ENCODE assay signal across 11 mouse cellular contexts in genomic region chr1:152682368-152683194, GRCm38 (mm10).
DNase-seq lines count a peak whose midpoint lies in the region; ATAC-seq and TF ChIP-seq lines count a peak whose summit lies in the region.
"Had no signal": no experiment of that assay in that cellular context is flagged by ENCODE, and none has a peak within 500 bp of the region (broad histone marks: within the 10 kb centered on the region; RNA-seq: fewer than 3 reads in every experiment).

No protein-coding gene starts in this region.

- H3K27ac ChIP-seq in neural tube, embryonic 14.5 days (ENCODE audit: low read depth, low read length), result 0 out of 2 replicates have a peak overlapping the region, but pooled peaks have one; percentile 39
- H3K27ac ChIP-seq in heart, embryonic 11.5 days (ENCODE audit: low read depth, low read length), result peak overlapping the region; percentile 90
- H3K27ac ChIP-seq in kidney, postnatal 0 days, result peak overlapping the region; percentile 68
- no peak overlapping the region for H3K27ac ChIP-seq in midbrain, embryonic 13.5 days

- no peak for DNase-seq in neural tube, embryonic 10.5 days (ENCODE audit: extremely low spot score, low spot score)
- peak; percentile 50 for DNase-seq in kidney, postnatal 0 days (ENCODE audit: low spot score)
- DNase-seq in testis, postnatal 14 days (ENCODE audit: low spot score), result peak; percentile 16
- no peak for DNase-seq in cerebellum, postnatal 14 days
- DNase-seq in ovary, adult 18-20 months (ENCODE audit: low spot score), result no peak
- DNase-seq: cerebellum, postnatal 36 days had no signal

- TF ChIP-seq CTCF in kidney, postnatal 0 days (IDR thresholded peaks at IDR 0.05; ENCODE audit: low read depth), result no peak

- H3K4me2 ChIP-seq in neural tube, embryonic 14.5 days (ENCODE audit: low read depth, low read length), result no peak overlapping the region
- peak overlapping the region; percentile 6; the same call in 1 of the 2 replicates for H3K4me2 ChIP-seq in heart, embryonic 11.5 days
- no peak overlapping the region for H3K4me2 ChIP-seq in kidney, postnatal 0 days (ENCODE audit: low read length)
- no peak overlapping the region for H3K4me2 ChIP-seq in midbrain, embryonic 13.5 days (replicated peaks)

- H3K9ac ChIP-seq in neural tube, embryonic 14.5 days (replicated peaks; ENCODE audit: low read depth, low read length), result no peak overlapping the region
- H3K9ac ChIP-seq in heart, embryonic 11.5 days (ENCODE audit: low read depth, low read length), result no peak overlapping the region
- no peak overlapping the region for H3K9ac ChIP-seq in kidney, postnatal 0 days (ENCODE audit: low read depth, low read length)
- no peak overlapping the region for H3K9ac ChIP-seq in midbrain, embryonic 13.5 days (replicated peaks)

- peaks cover 6% of the 10 kb centered on the region; the same call in 1 of the 2 replicates for H3K4me1 ChIP-seq in neural tube, embryonic 14.5 days (ENCODE audit: control insufficient read depth, insufficient read depth, low read length)
- H3K4me1 ChIP-seq in heart, embryonic 11.5 days (ENCODE audit: control insufficient read depth, insufficient read depth, low read length), result peaks cover 53% of the 10 kb centered on the region
- 0 out of 2 replicates have a peak, but pooled peaks cover 7% of the 10 kb centered on the region for H3K4me1 ChIP-seq in kidney, postnatal 0 days (replicated peaks; ENCODE audit: insufficient read depth, low read length)
- peaks cover 6% of the 10 kb centered on the region for H3K4me1 ChIP-seq in midbrain, embryonic 13.5 days (replicated peaks)
- H3K4me1 ChIP-seq: megakaryocyte, embryonic 14.5 days had no signal

- H3K27me3 ChIP-seq in neural tube, embryonic 14.5 days (ENCODE audit: control insufficient read depth, insufficient read depth, low read length), result no peaks in the 10 kb centered on the region
- no peaks in the 10 kb centered on the region for H3K27me3 ChIP-seq in heart, embryonic 11.5 days (ENCODE audit: control insufficient read depth, insufficient read depth, low read length)
- H3K27me3 ChIP-seq in kidney, postnatal 0 days (ENCODE audit: insufficient read depth, low read length), result no peaks in the 10 kb centered on the region
- no peaks in the 10 kb centered on the region for H3K27me3 ChIP-seq in midbrain, embryonic 13.5 days

- WGBS in neural tube, embryonic 14.5 days, result 66% methylated on average over 11 of the region's 11 CpGs
- WGBS in heart, embryonic 11.5 days (ENCODE audit: insufficient replicate concordance), result 29% methylated on average over 11 of the region's 11 CpGs
- 42% methylated on average over 11 of the region's 11 CpGs for WGBS in kidney, postnatal 0 days
- 81% methylated on average over 11 of the region's 11 CpGs for WGBS in midbrain, embryonic 13.5 days

- H3K4me3 ChIP-seq in neural tube, embryonic 14.5 days (ENCODE audit: low read depth, low read length), result no peak overlapping the region
- H3K4me3 ChIP-seq in heart, embryonic 11.5 days (ENCODE audit: low read depth, low read length), result no peak overlapping the region
- H3K4me3 ChIP-seq in kidney, postnatal 0 days (replicated peaks; ENCODE audit: low read depth, low read length), result no peak overlapping the region
- H3K4me3 ChIP-seq in midbrain, embryonic 13.5 days (replicated peaks), result no peak overlapping the region
- H3K4me3 ChIP-seq: megakaryocyte, embryonic 14.5 days had no signal

- H3K9me3 ChIP-seq in neural tube, embryonic 14.5 days (ENCODE audit: control insufficient read depth, low read length), result no peaks in the 10 kb centered on the region
- no peaks in the 10 kb centered on the region for H3K9me3 ChIP-seq in heart, embryonic 11.5 days (replicated peaks; ENCODE audit: control insufficient read depth, low read length)
- H3K9me3 ChIP-seq in kidney, postnatal 0 days (replicated peaks; ENCODE audit: low read length), result no peaks in the 10 kb centered on the region
- H3K9me3 ChIP-seq in midbrain, embryonic 13.5 days, result no peaks in the 10 kb centered on the region
- H3K9me3 ChIP-seq: megakaryocyte, embryonic 14.5 days had no signal

- no peak for ATAC-seq in neural tube, embryonic 14.5 days (ENCODE audit: low read depth)
- ATAC-seq in heart, embryonic 11.5 days (replicated peaks; ENCODE audit: insufficient number of reproducible peaks, low FRiP score, low TSS enrichment), result peak; percentile 70
- 0 out of 2 replicates have a peak, but pooled peaks have one; percentile 21 for ATAC-seq in kidney, postnatal 0 days (replicated peaks; ENCODE audit: low FRiP score, low read depth)
- ATAC-seq in midbrain, embryonic 13.5 days, result no peak

- no peaks in the 10 kb centered on the region for H3K36me3 ChIP-seq in neural tube, embryonic 14.5 days (ENCODE audit: control insufficient read depth, insufficient read depth, low read length)
- no peaks in the 10 kb centered on the region for H3K36me3 ChIP-seq in heart, embryonic 11.5 days (ENCODE audit: control insufficient read depth, insufficient read depth, low read length)
- H3K36me3 ChIP-seq in kidney, postnatal 0 days (ENCODE audit: insufficient read depth, low read length), result no peaks in the 10 kb centered on the region
- no peaks in the 10 kb centered on the region for H3K36me3 ChIP-seq in midbrain, embryonic 13.5 days
- H3K36me3 ChIP-seq: G1E had no signal

Comparison
In these comparisons a context has a peak if more than half of its experiments do, and no peak if none do; other contexts are left out.
1. ATAC-seq: peak in heart, embryonic 11.5 days (single experiment) and kidney, postnatal 0 days (single experiment); none in neural tube, embryonic 14.5 days (single experiment) and midbrain, embryonic 13.5 days (single experiment).
2. DNase-seq: peak in kidney, postnatal 0 days (single experiment) and testis, postnatal 14 days (single experiment); none in neural tube, embryonic 10.5 days (single experiment), cerebellum, postnatal 14 days (0 of 2) and ovary, adult 18-20 months (single experiment).